Mouse (Mus musculus) retina, adult 2 months (tissue): ENCODE measurements around the gene Gm14496.
"Not testable (repeated sequence)": the region's sequence is repeated elsewhere in the genome, so short reads cannot be mapped to it uniquely, and the experiment has no call there.

Source experiments
- DNase-seq: peaks from one replicate; pipeline ENCODE4 v3.0.0-alpha.2; 2012; ENCODE audit warnings: low read depth, low spot score

Gm14496 gene

GRCm38 (mm10) chr2:181990829-181991228 lies at the start of gene Gm14496:
Gm14496 (plus strand) TSS chr2:181991129.
- no peak for DNase-seq

- DNase-seq = not testable (repeated sequence)
These were observed 37.9 kb upstream of the Gm14496 start for GRCm38 (mm10) chr2:181952747-181953680.

GRCm38 (mm10) chr2:181968395-181968794 lies 22.5 kb upstream of the Gm14496 start:
- DNase-seq = no peak

- DNase-seq = no peak
These were observed 21.7 kb upstream of the Gm14496 start for GRCm38 (mm10) chr2:181969187-181969586.

- DNase-seq = not testable (repeated sequence)
These were observed 9.0 kb upstream of the Gm14496 start for GRCm38 (mm10) chr2:181981969-181982368.
